Mouse (Mus musculus) cortical plate, adult 2 months (tissue): ENCODE results near the gene Pcsk2.
A peak's percentile ranks its signal among the peaks of the same experiment; 100 is the strongest.

ENCODE experiments used
- CTCF ChIP-seq: fragments of 200-500 bp; IDR thresholded peaks from 2 replicates; pipeline ENCODE4 v1.5.1; 2011; ENCODE audit warnings: mild to moderate bottlenecking, control low read depth, low read length; ENCODE audit not compliant: insufficient read depth; ENCODE audit errors: extremely low read depth
- POLR2A ChIP-seq: fragments of 200-500 bp; IDR thresholded peaks from 2 replicates; pipeline ENCODE4 v1.6.1; 2011; ENCODE audit warnings: mild to moderate bottlenecking, low read length, control low read depth; ENCODE audit not compliant: insufficient read depth; ENCODE audit errors: extremely low read depth

GRCm38 (mm10) chr2:143545758-143546246 lies at the start of gene Pcsk2:
- TF ChIP-seq CTCF (no peak), POLR2A (peak; percentile 99)
